Mouse (Mus musculus) cortical plate, adult 2 months (tissue): ENCODE data around the gene Sall1.

ENCODE experiments used
- CTCF ChIP-seq: fragments of 200-500 bp; IDR thresholded peaks from 2 replicates; pipeline ENCODE4 v1.5.1; 2011; ENCODE audit warnings: mild to moderate bottlenecking, control low read depth, low read length; ENCODE audit not compliant: insufficient read depth; ENCODE audit errors: extremely low read depth
- POLR2A ChIP-seq: fragments of 200-500 bp; IDR thresholded peaks from 2 replicates; pipeline ENCODE4 v1.6.1; 2011; ENCODE audit warnings: mild to moderate bottlenecking, low read length, control low read depth; ENCODE audit not compliant: insufficient read depth; ENCODE audit errors: extremely low read depth

- TF ChIP-seq CTCF (no peak), POLR2A (no peak)
Observed at GRCm38 (mm10) chr8:89042560-89043370, 1.2 kb downstream of the Sall1 start.
